Mouse (Mus musculus): ENCODE results near the gene Gm21773. TPM values are rescaled to one million over a fixed set of nuclear protein-coding genes. Genes with fewer than 3 reads are reported as not detected.
"Not testable (repeated sequence)": the region's sequence is repeated elsewhere in the genome, so short reads cannot be mapped to it uniquely, and the experiment has no call there.

Gm21773 gene
- not detected in 2 replicates for polyA plus RNA-seq (2016; fragmentation: Nextera tagmentation; extraction: Ambion mirVana)

DNA sequence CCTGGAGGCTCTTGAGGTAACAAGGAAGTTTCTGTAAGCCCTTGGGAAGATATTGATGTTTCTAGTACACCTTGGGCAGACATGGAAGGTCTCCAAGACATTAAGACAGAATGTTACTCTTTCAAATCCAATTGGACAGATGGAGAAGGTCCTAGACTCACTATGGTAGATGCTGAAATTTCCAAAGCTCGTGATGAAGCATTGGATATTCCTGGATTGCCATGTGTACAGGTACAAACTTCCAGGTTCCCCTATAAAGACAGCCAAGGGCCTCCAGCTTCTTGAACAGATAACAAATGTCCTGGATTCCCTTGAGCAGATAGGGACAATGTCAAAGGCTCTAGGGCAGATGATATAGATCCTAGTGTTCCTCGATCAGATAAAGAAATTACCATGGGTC is at the start of gene Gm21773:
TSS of gene Gm21773 (minus strand) at position 101 of the 400 bp plus-strand sequence.
- DNase-seq (ENCODE audit: extremely low spot score, low spot score); H3K4me3 ChIP-seq; H3K27ac ChIP-seq; H3K4me1 ChIP-seq; H3K27me3 ChIP-seq (ENCODE audit: poor library complexity, severe bottlenecking); H3K9me3 ChIP-seq; H3K36me3 ChIP-seq (replicated peaks): not testable (repeated sequence)
- no CpG with 5 or more reads among the region's 2 CpGs for WGBS
